Mouse (Mus musculus) heart, embryonic 12.5 days (tissue): Measurements from ENCODE around the gene Gm7138. TPM values are rescaled to one million over a fixed set of nuclear protein-coding genes. Genes with fewer than 3 reads are reported as not detected.
"Not testable (repeated sequence)": the region's sequence is repeated elsewhere in the genome, so short reads cannot be mapped to it uniquely, and the experiment has no call there.

ENCODE experiments used
- ATAC-seq: fragments of 200-750 bp; cut with Nextera tagmentation; 2 replicates; pipeline ENCODE4 v1.8.0; 2017; ENCODE audit warnings: moderate TSS enrichment, moderate library complexity; ENCODE audit not compliant: insufficient number of reproducible peaks, low FRiP score
- H3K27ac ChIP-seq: fragments of 300-500 bp; sonication (generic); 2 replicates; pipeline ENCODE4 v1.5.1; 2016; ENCODE audit warnings: mild to moderate bottlenecking, moderate library complexity; ENCODE audit not compliant: poor library complexity, severe bottlenecking
- H3K27me3 ChIP-seq: fragments of 300-500 bp; sonication (generic); replicated peaks from 2 replicates; pipeline ENCODE4 v1.6.1; 2016; ENCODE audit warnings: mild to moderate bottlenecking, moderate library complexity
- H3K36me3 ChIP-seq: fragments of 300-500 bp; sonication (generic); 2 replicates; pipeline ENCODE4 v1.6.1; 2016; ENCODE audit warnings: mild to moderate bottlenecking, moderate library complexity
- H3K4me1 ChIP-seq: fragments of 300-500 bp; sonication (generic); replicated peaks from 2 replicates; pipeline ENCODE4 v1.6.1; 2016; ENCODE audit warnings: mild to moderate bottlenecking
- H3K4me2 ChIP-seq: fragments of 300-500 bp; sonication (generic); 2 replicates; pipeline ENCODE4 v1.6.1; 2016; ENCODE audit warnings: mild to moderate bottlenecking, moderate library complexity
- H3K4me3 ChIP-seq: fragments of 300-500 bp; sonication (generic); 2 replicates; pipeline ENCODE4 v1.5.1; 2016; ENCODE audit warnings: mild to moderate bottlenecking
- H3K9ac ChIP-seq: fragments of 300-500 bp; sonication (generic); 2 replicates; pipeline ENCODE4 v1.6.1; 2016; ENCODE audit warnings: mild to moderate bottlenecking, moderate library complexity
- H3K9me3 ChIP-seq: fragments of 300-500 bp; sonication (generic); replicated peaks from 2 replicates; pipeline ENCODE4 v1.6.1; 2016; ENCODE audit warnings: mild to moderate bottlenecking, moderate library complexity
- WGBS: fragments of 180-500 bp; shearing (Covaris S2); methylation state at CpG from one replicate; pipeline ENCODE4 v1.1.7; 2016; 5-methylcytosine and 5-hydroxymethylcytosine counted together
- polyA plus RNA-seq: library from polyadenylated mRNA; unstranded; fragments of >200 nt; fragmentation: Nextera tagmentation; extraction: Ambion mirVana; gene quantifications from 2 replicates; pipeline ENCODE4 v1.2.1, GENCODE M21; 2016

Gene Gm7138
- polyA plus RNA-seq, 1 experiment from 2014 or later: not detected

DNA sequence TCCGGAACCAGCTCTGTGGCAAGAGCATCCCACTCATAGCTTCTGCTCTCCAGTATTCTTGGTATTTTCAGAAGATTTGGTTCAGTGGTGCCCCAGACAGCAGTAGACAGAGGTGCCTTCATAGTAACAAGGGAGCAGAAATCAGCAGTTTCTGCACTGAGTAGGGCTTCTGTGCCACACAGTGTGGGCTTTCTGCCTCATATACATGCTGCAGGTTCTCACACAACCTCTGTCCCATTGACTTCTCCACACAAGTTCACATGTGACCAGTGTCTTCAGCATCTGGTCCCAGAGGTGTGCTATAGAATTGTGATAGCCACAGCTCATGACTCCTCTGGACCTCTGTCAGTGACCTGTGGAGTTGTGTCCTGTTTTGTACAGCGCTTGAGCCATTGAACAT lies 11.9 kb upstream of the Gm7138 start:
- Histone ChIP-seq H3K9ac (no peak overlapping the region), H3K4me3 (no peak overlapping the region), H3K4me1 (0 out of 2 replicates have a peak, but pooled peaks cover 2% of the 10 kb centered on the region), H3K9me3 (no peaks in the 10 kb centered on the region), H3K36me3 (no peaks in the 10 kb centered on the region), H3K27me3 (no peaks in the 10 kb centered on the region), H3K4me2 (no peak overlapping the region), H3K27ac (no peak overlapping the region)
- 70% methylated on average over 2 of the region's 2 CpGs for WGBS
- no peak for ATAC-seq

DNA sequence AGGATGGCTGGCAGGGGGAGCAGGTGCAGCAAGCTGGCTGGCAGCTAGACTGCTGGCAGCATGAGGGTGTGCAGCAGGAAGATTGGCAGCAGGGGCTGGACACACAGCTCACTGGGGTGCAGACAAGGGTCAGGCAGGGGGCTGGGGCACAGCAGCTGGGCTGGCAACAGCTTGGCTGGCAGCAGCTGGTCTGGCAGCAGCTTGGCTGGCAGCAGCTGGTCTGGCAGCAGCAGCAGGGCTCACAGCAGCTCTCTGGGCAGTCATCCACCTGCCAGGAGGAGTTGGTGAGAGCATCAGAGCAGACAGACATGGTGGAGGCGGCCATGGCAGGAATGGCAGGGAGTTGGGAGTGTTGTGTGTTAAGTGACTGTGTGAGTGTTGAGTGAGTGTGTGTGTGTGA lies 11.1 kb upstream of the Gm7138 start, which contains the start of gene Gm7137:
TSS of gene Gm7137 (minus strand) at position 325 of the 400 bp plus-strand sequence.
- H3K27me3 ChIP-seq, H3K9me3 ChIP-seq, H3K9ac ChIP-seq, ATAC-seq, H3K4me2 ChIP-seq, H3K36me3 ChIP-seq, H3K27ac ChIP-seq, H3K4me1 ChIP-seq, H3K4me3 ChIP-seq: not testable (repeated sequence)
- 75% methylated on average over 1 of the region's 1 CpGs for WGBS

DNA sequence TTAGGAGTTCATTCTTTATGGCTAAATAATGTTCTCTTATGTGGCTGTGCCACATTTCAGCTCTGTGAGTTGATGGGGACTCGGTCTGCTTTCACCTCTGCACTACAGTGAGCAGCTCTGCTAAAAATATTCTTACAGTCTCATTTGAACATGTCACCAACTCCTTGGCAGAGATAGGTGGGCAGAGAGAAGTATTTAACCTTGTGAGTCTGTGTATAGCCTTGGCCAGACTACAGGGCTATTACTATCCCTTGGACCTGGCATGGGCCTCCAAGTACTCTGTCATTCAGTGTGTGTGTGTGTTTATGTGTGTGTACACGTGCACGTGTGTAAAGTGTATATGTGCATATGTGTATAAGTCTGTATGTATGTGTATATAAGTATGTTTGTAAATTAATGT lies 6.7 kb upstream of the Gm7138 start:
- not testable (repeated sequence) for H3K4me1 ChIP-seq, H3K4me2 ChIP-seq, H3K27ac ChIP-seq, H3K9me3 ChIP-seq, ATAC-seq, H3K9ac ChIP-seq, H3K36me3 ChIP-seq, H3K27me3 ChIP-seq, H3K4me3 ChIP-seq
- 56% methylated on average over 3 of the region's 3 CpGs for WGBS

DNA sequence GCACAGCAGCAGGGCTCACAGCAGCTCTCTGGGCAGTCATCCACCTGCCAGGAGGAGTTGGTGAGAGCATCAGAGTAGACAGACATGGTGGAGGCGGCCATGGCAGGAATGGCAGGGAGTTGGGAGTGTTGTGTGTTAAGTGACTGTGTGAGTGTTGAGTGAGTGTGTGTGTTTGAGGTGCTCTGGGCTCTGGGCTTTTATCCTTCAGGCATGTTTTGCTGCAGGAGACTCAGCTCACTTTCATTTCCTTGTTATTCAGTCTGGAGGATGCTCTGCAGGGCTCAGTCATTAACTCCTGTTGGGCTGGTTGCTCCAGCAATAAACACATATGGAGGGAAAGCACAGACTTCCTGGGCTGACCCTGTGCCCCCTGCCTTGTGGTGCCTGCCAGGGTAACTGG lies 5.7 kb upstream of the Gm7138 start, which contains the start of gene Gm3250:
TSS of gene Gm3250 (minus strand) at position 101 of the 400 bp plus-strand sequence.
- H3K36me3 ChIP-seq, H3K4me2 ChIP-seq, H3K4me1 ChIP-seq, ATAC-seq, H3K27ac ChIP-seq, H3K4me3 ChIP-seq, H3K9me3 ChIP-seq, H3K9ac ChIP-seq, H3K27me3 ChIP-seq: not testable (repeated sequence)
- WGBS: 10% methylated on average over 1 of the region's 1 CpGs

DNA sequence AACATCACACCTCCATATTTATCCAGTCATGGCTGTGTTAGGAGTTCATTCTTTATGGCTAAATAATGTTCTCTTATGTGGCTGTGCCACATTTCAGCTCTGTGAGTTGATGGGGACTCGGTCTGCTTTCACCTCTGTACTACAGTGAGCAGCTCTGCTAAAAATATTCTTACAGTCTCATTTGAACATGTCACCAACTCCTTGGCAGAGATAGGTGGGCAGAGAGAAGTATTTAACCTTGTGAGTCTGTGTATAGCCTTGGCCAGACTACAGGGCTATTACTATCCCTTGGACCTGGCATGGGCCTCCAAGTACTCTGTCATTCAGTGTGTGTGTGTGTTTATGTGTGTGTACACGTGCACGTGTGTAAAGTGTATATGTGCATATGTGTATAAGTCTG lies 4.6 kb downstream of the Gm7138 start:
- not testable (repeated sequence) for H3K4me1 ChIP-seq, H3K36me3 ChIP-seq, H3K4me3 ChIP-seq, H3K9me3 ChIP-seq, H3K4me2 ChIP-seq, H3K27me3 ChIP-seq, H3K27ac ChIP-seq, ATAC-seq, H3K9ac ChIP-seq
- 87% methylated on average over 3 of the region's 3 CpGs for WGBS

DNA sequence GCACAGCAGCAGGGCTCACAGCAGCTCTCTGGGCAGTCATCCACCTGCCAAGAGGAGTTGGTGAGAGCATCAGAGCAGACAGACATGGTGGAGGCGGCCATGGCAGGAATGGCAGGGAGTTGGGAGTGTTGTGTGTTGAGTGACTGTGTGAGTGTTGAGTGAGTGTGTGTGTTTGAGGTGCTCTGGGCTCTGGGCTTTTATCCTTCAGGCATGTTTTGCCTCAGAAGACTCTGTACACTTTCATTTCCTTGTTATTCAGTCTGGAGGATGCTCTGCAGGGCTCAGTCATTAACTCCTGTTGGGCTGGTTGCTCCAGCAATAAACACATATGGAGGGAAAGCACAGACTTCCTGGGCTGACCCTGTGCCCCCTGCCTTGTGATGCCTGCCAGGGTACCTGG lies 5.5 kb downstream of the Gm7138 start, which contains the start of gene Gm3238:
TSS of gene Gm3238 (minus strand) at position 101 of the 400 bp plus-strand sequence.
- not testable (repeated sequence) for H3K4me1 ChIP-seq, H3K4me3 ChIP-seq, H3K27me3 ChIP-seq, H3K4me2 ChIP-seq, H3K9me3 ChIP-seq, H3K36me3 ChIP-seq, ATAC-seq, H3K27ac ChIP-seq, H3K9ac ChIP-seq
- WGBS: 40% methylated on average over 1 of the region's 1 CpGs

DNA sequence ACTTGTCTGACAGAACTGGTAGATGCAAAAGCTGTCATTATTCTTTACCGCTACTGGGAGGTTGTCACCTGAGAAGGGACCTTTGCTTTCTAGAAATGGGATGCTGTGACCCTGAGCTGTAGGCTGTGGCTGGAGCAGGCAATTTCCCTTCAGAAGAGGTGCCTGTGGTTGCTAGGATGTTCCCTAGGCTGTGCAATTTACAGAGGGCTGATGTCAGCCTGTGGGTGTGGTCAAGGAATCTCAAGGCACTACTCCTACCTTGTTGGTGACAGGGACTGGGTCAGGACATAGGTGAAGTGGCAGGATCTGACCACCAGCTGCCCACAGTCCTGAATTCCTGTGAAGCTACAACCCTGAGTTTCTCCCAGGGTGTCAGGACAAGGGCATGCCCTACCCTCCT lies 7.0 kb downstream of the Gm7138 start:
- Histone ChIP-seq H3K36me3 (no peaks in the 10 kb centered on the region), H3K4me3 (no peak overlapping the region), H3K4me1 (0 out of 2 replicates have a peak, but pooled peaks cover 6% of the 10 kb centered on the region), H3K9ac (no peak overlapping the region), H3K27ac (no peak overlapping the region), H3K4me2 (no peak overlapping the region), H3K9me3 (0 out of 2 replicates have a peak, but pooled peaks cover 3% of the 10 kb centered on the region), H3K27me3 (no peaks in the 10 kb centered on the region)
- 82% methylated on average over 1 of the region's 1 CpGs for WGBS
- peak; percentile 22; the same call in 1 of the 2 replicates for ATAC-seq

DNA sequence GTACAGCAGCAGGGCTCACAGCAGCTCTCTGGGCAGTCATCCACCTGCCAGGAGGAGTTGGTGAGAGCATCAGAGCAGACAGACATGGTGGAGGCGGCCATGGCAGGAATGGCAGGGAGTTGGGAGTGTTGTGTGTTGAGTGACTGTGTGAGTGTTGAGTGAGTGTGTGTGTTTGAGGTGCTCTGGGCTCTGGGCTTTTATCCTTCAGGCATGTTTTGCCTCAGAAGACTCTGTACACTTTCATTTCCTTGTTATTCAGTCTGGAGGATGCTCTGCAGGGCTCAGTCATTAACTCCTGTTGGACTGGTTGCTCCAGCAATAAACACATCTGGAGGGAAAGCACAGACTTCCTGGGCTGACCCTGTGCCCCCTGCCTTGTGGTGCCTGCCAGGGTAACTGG lies 17.2 kb downstream of the Gm7138 start, which contains the start of gene Gm3233:
TSS of gene Gm3233 (minus strand) at position 101 of the 400 bp plus-strand sequence.
- not testable (repeated sequence) for H3K9me3 ChIP-seq, H3K36me3 ChIP-seq, H3K27me3 ChIP-seq, ATAC-seq, H3K4me3 ChIP-seq, H3K27ac ChIP-seq, H3K4me2 ChIP-seq, H3K4me1 ChIP-seq, H3K9ac ChIP-seq
- WGBS: no CpG with 5 or more reads among the region's 1 CpGs

DNA sequence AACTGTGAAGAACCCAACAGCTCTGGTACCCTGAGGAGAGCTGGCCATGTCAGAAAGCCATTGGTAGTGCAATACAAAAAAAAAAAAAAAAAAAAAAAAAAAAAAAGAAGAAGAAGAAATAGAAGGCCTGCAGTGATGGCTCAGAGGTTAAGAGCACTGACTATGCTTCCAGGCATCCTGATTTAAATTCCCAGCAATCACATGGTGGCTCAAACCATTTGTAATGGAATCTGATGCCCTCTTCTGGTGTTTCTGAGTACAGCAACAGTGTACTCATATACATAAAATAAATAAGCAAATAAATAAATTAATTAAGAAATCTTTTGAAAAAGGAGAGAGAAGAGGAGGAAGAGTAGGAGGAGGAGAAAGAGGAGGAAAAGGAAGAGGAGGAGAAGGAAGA lies 23.3 kb downstream of the Gm7138 start:
- Histone ChIP-seq H3K36me3 (no peaks in the 10 kb centered on the region), H3K9ac (no peak overlapping the region), H3K4me3 (no peak overlapping the region), H3K27ac (no peak overlapping the region), H3K4me1 (no peaks in the 10 kb centered on the region), H3K4me2 (no peak overlapping the region), H3K27me3 (0 out of 2 replicates have a peak, but pooled peaks cover 6% of the 10 kb centered on the region), H3K9me3 (peaks cover under 1% of the 10 kb centered on the region; the same call in 1 of the 2 replicates)
- ATAC-seq: no peak

DNA sequence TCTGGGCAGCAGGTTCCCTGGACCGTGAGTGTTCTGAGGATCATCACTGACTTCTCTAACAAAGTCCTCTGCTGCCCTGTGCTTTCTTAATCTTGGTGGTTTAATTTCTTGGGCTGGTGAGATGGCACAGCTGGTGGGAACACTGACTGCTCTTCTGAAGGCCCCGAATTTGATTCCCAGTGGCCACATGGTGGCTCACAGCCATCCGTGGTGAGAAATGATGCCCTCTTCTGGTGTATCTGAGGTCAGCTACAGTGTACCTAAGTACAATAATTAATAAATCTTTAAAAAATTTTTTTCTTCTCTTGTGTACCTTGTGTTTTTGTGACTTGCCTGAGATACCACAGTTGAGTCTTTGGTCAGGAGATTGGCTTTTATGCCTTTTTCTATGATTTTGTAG lies 24.4 kb downstream of the Gm7138 start:
- not testable (repeated sequence) for H3K4me1 ChIP-seq, H3K36me3 ChIP-seq, H3K9me3 ChIP-seq, H3K27ac ChIP-seq, H3K9ac ChIP-seq, H3K4me3 ChIP-seq, H3K27me3 ChIP-seq, H3K4me2 ChIP-seq, ATAC-seq
- WGBS: 58% methylated on average over 3 of the region's 3 CpGs

DNA sequence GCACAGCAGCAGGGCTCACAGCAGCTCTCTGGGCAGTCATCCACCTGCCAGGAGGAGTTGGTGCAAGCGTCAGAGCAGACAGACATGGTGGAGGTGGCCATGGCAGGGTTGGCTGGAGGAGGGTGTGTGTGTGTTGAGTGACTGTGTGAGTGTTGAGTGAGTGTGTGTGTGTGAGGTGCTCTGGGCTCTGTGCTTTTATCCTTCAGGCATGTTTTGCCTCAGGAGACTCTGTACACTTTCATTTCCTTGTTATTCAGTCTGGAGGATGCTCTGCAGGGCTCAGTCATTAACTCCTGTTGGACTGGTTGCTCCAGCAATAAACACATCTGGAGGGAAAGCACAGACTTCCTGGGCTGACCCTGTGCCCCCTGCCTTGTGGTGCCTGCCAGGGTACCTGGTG lies 25.5 kb downstream of the Gm7138 start, which contains the start of gene Gm9736:
TSS of gene Gm9736 (minus strand) at position 101 of the 400 bp plus-strand sequence.
- not testable (repeated sequence) for ATAC-seq, H3K9ac ChIP-seq, H3K4me1 ChIP-seq, H3K4me2 ChIP-seq, H3K4me3 ChIP-seq, H3K27me3 ChIP-seq, H3K36me3 ChIP-seq, H3K27ac ChIP-seq
- H3K9me3 ChIP-seq: peaks cover 13% of the 10 kb centered on the region
- 33% methylated on average over 1 of the region's 1 CpGs for whole genome bisulfite sequencing

DNA sequence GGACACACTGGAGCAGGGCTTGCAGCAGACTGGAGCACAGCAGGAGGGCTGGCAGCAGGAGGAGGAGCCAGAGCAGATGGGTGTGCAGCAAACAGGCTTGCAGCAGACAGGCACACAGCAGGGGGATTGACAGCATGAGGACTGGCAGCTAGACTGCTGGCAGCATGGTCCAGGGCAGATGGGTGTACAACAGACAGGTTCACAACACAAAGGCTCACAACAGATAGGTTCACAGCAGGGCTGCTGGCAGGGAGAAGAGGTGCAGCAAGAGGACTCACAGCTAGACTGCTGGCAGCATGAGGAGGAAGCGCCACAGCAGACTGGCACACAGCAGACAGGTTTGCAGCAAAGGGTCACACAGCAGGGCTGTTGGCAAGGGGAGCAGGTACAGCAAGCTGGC lies 26.1 kb downstream of the Gm7138 start:
- not testable (repeated sequence) for H3K36me3 ChIP-seq, H3K9ac ChIP-seq, H3K4me2 ChIP-seq, H3K4me3 ChIP-seq, ATAC-seq, H3K27ac ChIP-seq, H3K27me3 ChIP-seq, H3K4me1 ChIP-seq
- H3K9me3 ChIP-seq: peaks cover 13% of the 10 kb centered on the region
- WGBS: 67% methylated on average over 1 of the region's 1 CpGs
